Mouse (Mus musculus) kidney, adult 2 months (tissue): Measurements from ENCODE around the gene Setd1a. TPM values are rescaled to one million over a fixed set of nuclear protein-coding genes. Genes with fewer than 3 reads are reported as not detected.

Experiments used
- DNase-seq: peaks from one replicate; pipeline ENCODE4 v3.0.0; 2021
- H3K27ac ChIP-seq: fragments of 200-500 bp; 2 replicates; pipeline ENCODE4 v1.5.1; 2012; ENCODE audit warnings: low read depth, low read length, control low read depth, inconsistent platforms; ENCODE audit not compliant: insufficient read depth
- H3K27me3 ChIP-seq: fragments of 200-500 bp; replicated peaks from 2 replicates; pipeline ENCODE4 v1.6.1; 2012; ENCODE audit warnings: mild to moderate bottlenecking, moderate library complexity, low read length, inconsistent platforms; ENCODE audit not compliant: control insufficient read depth, insufficient read depth
- H3K36me3 ChIP-seq: fragments of 200-500 bp; 2 replicates; pipeline ENCODE4 v1.6.1; 2012; ENCODE audit warnings: mild to moderate bottlenecking, moderate library complexity, low read length, inconsistent platforms; ENCODE audit not compliant: control insufficient read depth, insufficient read depth
- H3K4me1 ChIP-seq: fragments of 200-500 bp; 2 replicates; pipeline ENCODE4 v1.6.1; 2011; ENCODE audit warnings: low read length; ENCODE audit not compliant: control insufficient read depth, insufficient read depth
- H3K4me3 ChIP-seq: fragments of 200-500 bp; 2 replicates; pipeline ENCODE4 v1.5.1; 2011; ENCODE audit warnings: mild to moderate bottlenecking, low read depth, low read length, control low read depth; ENCODE audit not compliant: insufficient read depth
- CTCF ChIP-seq: fragments of 200-500 bp; conservative IDR thresholded peaks from 2 replicates; pipeline ENCODE4 v1.5.1; 2011; ENCODE audit warnings: low read depth, mild to moderate bottlenecking, control low read depth, low read length, moderate library complexity, mixed read lengths; ENCODE audit not compliant: insufficient read depth, insufficient read length
- POLR2A ChIP-seq: fragments of 200-500 bp; IDR thresholded peaks from one replicate; pipeline ENCODE4 v1.6.1; 2011; ENCODE audit warnings: low read depth, low read length, control low read depth
- WGBS: fragments of 180-500 bp; shearing (Covaris S2); methylation state at CpG from one replicate; pipeline ENCODE4 v1.1.7; 2018; 5-methylcytosine and 5-hydroxymethylcytosine counted together
- polyA plus RNA-seq: library from polyadenylated mRNA; depleted of rRNA; stranded (reverse); fragments of >200 nt; gene quantifications from 2 replicates; pipeline ENCODE4 v1.2.3, GENCODE M21; 2012

Gene Setd1a
- polyA plus RNA-seq, 1 experiment: 10.9 TPM

DNA sequence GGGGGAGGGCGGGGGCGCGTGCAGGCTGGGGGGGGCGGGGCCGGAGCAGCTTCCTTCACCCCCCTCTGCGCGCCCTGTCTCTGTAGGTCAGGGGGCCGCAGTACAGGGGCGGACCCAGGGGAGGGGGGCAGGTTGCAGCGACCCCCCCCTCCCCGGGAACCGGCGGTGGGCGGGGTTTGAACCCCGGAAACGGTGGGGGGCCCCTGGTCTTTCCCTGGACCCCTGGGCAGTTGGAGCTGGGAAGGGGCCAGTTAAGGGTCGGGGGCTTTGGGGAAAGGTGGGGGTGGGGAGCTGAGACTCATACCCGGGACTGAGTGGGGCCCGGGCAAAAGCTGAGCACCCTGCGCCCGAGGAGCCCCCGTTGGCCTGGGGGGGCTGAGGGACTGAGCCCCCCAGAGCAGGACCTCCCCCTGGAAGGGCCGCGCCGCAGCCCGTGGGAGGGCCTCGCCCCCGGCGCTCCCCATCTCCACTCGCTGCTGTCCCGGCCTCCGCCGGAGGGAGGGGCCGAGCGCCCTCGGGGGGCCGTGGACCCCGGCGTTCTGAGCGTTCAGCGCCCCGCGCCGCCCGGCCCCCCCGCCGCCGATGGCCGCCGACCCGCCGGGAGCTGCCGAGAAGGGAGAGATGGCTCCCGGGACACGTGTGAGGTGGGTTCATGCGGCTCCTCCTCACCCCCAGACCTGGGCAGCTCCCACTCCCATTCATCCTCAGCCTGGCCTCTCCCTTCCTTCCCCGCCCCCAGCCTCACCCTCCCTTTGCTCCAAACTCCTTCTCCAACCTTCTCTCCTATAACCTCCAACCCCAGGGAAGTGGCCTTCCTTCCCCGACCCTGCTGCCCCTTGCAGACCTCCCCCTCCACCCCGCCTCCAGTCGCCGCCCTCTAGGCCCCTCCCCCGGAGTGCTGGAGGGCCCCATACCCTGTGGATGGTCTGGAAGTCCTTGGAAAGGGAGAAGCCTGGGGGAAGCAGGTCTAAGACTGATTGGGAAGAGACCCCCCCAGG is 29.7 kb upstream of the Setd1a start:
- H3K4me3 ChIP-seq: peak overlapping the region; percentile 87
- H3K27me3 ChIP-seq: no peaks in the 10 kb centered on the region
- peaks cover 3% of the 10 kb centered on the region; the same call in 1 of the 2 replicates for H3K4me1 ChIP-seq
- 1% methylated on average over 59 of the region's 62 CpGs for WGBS
- no peak for TF ChIP-seq CTCF
- TF ChIP-seq POLR2A: no peak
- DNase-seq: no peak
- no peak overlapping the region for H3K27ac ChIP-seq
- no peaks in the 10 kb centered on the region for H3K36me3 ChIP-seq

DNA sequence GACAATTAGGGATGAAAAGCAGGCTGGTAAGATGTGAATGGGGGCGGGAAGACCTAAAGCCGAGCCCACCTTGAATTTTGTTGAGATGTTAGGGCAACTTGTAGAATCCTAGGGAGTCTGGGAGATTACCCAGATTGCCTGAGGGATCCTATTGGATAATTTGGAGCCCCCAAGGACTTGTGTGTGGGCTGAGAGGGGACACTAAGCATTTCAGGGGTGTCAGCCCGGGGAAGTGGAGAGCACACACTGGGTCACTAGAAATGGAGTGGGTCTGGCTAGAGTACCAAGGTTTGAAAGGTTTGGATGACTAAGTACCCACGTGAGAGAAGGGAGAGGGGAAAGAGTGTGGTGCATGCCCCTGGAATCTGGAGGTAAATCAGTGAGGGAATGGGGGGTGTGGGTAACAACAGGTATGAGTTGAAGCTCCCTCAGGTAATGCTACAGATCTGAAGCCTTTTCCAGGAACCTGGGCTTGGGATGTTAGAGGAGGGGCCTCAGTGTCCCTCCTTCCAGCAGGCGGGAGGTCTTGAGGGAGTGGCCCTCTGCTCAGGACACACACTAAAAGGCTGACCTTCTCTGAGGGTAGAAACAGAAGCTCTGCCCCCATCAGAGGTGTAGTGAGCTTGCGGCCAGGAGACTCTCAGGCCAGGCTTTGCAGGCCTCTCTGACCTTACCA is 28.8 kb upstream of the Setd1a start:
- Histone ChIP-seq H3K27me3 (no peaks in the 10 kb centered on the region), H3K4me3 (no peak overlapping the region), H3K27ac (no peak overlapping the region), H3K36me3 (peaks cover 1% of the 10 kb centered on the region; the same call in 1 of the 2 replicates), H3K4me1 (peaks cover 3% of the 10 kb centered on the region; the same call in 1 of the 2 replicates)
- 63% methylated on average over 6 of the region's 6 CpGs for WGBS
- no peak for DNase-seq
- TF ChIP-seq POLR2A: no peak
- no peak for TF ChIP-seq CTCF

DNA sequence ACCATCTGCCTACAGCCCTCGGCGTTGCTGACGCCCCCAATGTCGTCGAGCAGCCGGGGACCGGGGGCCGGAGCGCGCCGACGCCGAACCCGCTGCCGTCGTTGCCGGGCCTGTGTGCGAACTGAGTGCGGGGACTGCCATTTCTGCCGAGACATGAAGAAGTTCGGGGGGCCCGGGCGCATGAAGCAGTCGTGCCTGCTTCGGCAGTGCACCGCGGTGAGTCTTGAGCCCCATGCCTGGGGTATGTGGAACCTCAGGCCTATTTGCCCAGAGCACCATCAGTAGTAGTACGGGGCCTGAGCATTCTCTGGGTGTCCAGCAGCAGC is 28.3 kb upstream of the Setd1a start:
- Histone ChIP-seq H3K27me3 (no peaks in the 10 kb centered on the region), H3K36me3 (peaks cover 1% of the 10 kb centered on the region; the same call in 1 of the 2 replicates), H3K27ac (no peak overlapping the region), H3K4me1 (peaks cover 3% of the 10 kb centered on the region; the same call in 1 of the 2 replicates), H3K4me3 (no peak overlapping the region)
- 91% methylated on average over 28 of the region's 28 CpGs for WGBS
- DNase-seq: no peak
- TF ChIP-seq POLR2A (no peak), CTCF (no peak)

DNA sequence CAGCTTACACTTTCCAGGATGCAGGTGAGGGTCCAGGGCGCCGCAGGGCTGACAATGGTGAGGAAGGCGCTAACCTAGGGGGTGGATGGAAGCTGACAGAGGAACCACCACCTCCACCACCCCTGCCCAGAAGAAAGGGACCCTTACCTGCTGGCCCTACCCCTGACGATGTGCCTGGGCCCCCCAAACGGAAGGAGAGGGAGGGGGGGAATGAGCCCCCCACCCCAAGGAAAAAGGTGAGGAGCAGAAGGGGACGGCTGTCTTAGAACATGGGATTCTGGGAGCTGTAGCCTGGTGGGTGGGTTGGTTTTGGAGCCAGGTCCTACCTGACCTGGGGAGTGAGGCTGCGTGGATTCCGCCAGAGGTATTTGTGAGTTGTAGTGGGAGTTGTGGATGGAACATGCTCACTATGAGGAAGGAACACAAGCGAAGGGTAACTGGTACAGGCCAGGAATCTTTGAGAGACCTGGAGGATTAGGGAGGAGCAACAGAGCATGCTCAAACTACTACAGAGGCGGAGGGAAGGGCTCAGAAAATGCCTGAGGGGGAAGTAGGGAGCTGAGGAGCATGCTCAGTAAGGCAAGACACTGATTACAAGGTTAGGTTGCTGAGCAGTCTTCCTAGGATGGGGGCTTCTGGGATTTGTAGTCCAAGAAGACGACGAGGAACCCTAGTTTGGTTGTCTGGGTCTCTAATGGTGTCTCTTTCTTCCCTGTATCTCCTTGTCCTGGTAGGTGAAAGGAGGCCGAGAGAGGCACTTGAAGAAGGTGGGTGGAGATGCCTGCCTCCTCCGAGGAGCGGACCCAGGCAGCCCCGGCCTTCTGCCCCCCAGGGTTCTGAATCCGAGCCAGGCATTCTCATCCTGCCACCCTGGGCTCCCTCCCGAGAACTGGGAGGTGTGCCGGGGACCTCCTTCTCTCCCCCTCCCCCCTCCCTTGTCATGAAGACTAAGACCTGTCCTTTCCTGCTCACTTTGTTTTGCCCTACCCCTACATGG is 26.0 kb upstream of the Setd1a start:
- Histone ChIP-seq H3K27me3 (no peaks in the 10 kb centered on the region), H3K36me3 (peaks cover 1% of the 10 kb centered on the region; the same call in 1 of the 2 replicates), H3K4me3 (peak overlapping the region; percentile 20; the same call in 1 of the 2 replicates), H3K27ac (no peak overlapping the region), H3K4me1 (no peaks in the 10 kb centered on the region)
- DNase-seq: peak; percentile 45
- 77% methylated on average over 19 of the region's 19 CpGs for WGBS
- TF ChIP-seq POLR2A: no peak
- TF ChIP-seq CTCF: no peak

DNA sequence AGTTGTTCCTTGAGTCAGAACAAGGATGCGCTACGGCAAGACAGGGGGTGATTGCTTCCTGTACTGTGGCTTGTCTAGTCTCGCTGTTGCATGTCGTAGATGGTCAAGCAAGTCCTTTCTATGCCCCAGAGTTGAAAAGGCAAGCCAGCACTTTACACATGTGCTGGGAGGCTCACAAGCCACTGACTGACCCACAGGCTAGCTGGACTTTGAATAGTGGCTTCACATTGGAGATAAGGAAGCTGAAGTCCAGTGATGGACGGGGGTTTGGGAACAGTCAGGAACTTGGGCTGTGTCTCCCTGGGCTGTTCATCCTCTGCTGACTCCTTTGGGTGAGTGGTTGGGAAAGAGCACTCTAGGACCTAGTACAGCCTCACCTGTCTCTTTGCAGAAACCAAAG is 24.9 kb upstream of the Setd1a start:
- no peak for DNase-seq
- WGBS: 89% methylated on average over 5 of the region's 5 CpGs
- no peak overlapping the region for H3K27ac ChIP-seq
- TF ChIP-seq CTCF: no peak
- no peak for TF ChIP-seq POLR2A
- peaks cover 1% of the 10 kb centered on the region; the same call in 1 of the 2 replicates for H3K36me3 ChIP-seq
- no peak overlapping the region for H3K4me3 ChIP-seq
- H3K27me3 ChIP-seq: no peaks in the 10 kb centered on the region
- H3K4me1 ChIP-seq: no peaks in the 10 kb centered on the region

DNA sequence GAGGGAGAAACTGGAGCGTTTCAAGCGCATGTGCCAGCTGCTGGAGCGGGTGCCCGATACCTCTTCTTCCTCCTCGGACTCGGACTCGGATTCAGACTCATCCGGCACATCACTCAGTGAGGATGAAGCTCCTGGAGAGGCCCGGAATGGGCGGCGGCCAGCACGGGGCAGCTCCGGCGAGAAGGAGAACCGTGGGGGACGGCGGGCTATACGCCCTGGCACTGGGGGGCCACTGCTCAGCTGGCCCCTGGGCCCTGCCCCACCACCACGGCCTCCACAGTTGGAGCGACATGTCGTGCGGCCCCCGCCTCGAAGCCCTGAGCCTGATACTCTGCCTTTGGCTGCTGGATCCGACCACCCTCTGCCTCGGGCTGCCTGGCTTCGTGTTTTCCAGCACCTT is 24.4 kb upstream of the Setd1a start:
- H3K4me3 ChIP-seq: no peak overlapping the region
- H3K4me1 ChIP-seq: no peaks in the 10 kb centered on the region
- H3K27me3 ChIP-seq: no peaks in the 10 kb centered on the region
- 92% methylated on average over 27 of the region's 27 CpGs for WGBS
- no peak overlapping the region for H3K27ac ChIP-seq
- no peak for DNase-seq
- H3K36me3 ChIP-seq: peaks cover 1% of the 10 kb centered on the region; the same call in 1 of the 2 replicates
- TF ChIP-seq CTCF (no peak), POLR2A (no peak)
